Mouse (Mus musculus): ENCODE measurements at regions not wholly inside any gene's neighbourhood (a gene's known extent, or its start where the extent isn't known, plus 50 kb on each side); places are given as distances from the start of the nearest gene placed in this dataset.

- no peak for TF ChIP-seq CTCF (IDR thresholded peaks at IDR 0.05; ENCODE audit: borderline replicate concordance, control insufficient read depth, extremely low read depth, insufficient read depth, low read length, poor library complexity)
- TF ChIP-seq POLR2A (IDR thresholded peaks at IDR 0.05; ENCODE audit: control insufficient read depth, extremely low read depth, insufficient read depth, low read length, poor library complexity) = no peak
- H3K4me1 ChIP-seq (replicated peaks; ENCODE audit: control insufficient read depth, insufficient read depth, low read length) = no peaks in the 10 kb centered on the region
- H3K36me3 ChIP-seq (ENCODE audit: control insufficient read depth, insufficient read depth, low read length) = no peaks in the 10 kb centered on the region
- WGBS = 93% methylated on average over 7 of the region's 7 CpGs
- no peak overlapping the region for H3K27ac ChIP-seq (ENCODE audit: control insufficient read depth, insufficient read depth, low read length)
- no peaks in the 10 kb centered on the region for H3K27me3 ChIP-seq (ENCODE audit: control insufficient read depth, insufficient read depth, low read length)
- no peak for DNase-seq
- H3K4me3 ChIP-seq (ENCODE audit: control insufficient read depth, insufficient read depth, low read length) = no peak overlapping the region
Observed at GRCm38 (mm10) chr17:45954824-45955223, 77.3 kb downstream of the Vegfa start.

DNA sequence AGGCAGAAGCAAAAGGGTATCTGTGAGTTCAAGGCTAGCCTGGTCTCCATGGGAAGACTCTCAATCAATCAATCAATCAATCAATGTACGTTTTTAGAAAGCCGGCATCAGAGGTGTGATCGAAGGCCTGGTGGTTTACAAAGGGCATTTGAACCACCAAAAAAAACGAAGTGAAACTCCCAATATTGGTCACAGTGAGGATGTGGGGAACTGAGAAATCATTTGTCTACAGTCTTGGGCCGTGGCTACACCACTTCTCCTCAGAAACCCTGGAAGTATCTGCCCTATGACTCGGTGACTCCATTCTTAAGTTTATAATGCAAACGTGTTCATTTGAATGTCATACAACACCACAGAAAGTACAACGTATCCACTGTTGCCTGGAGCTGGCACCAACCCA is 78.6 kb downstream of the Vegfa start:
- DNase-seq = no peak
- no peak for TF ChIP-seq POLR2A (IDR thresholded peaks at IDR 0.05; ENCODE audit: control insufficient read depth, extremely low read depth, insufficient read depth, low read length, poor library complexity)
- no peak for TF ChIP-seq CTCF (IDR thresholded peaks at IDR 0.05; ENCODE audit: borderline replicate concordance, control insufficient read depth, extremely low read depth, insufficient read depth, low read length, poor library complexity)
- WGBS = 53% methylated on average over 8 of the region's 8 CpGs
- no peaks in the 10 kb centered on the region for H3K27me3 ChIP-seq (ENCODE audit: control insufficient read depth, insufficient read depth, low read length)
- no peaks in the 10 kb centered on the region for H3K4me1 ChIP-seq (replicated peaks; ENCODE audit: control insufficient read depth, insufficient read depth, low read length)
- no peak overlapping the region for H3K4me3 ChIP-seq (ENCODE audit: control insufficient read depth, insufficient read depth, low read length)
- no peaks in the 10 kb centered on the region for H3K36me3 ChIP-seq (ENCODE audit: control insufficient read depth, insufficient read depth, low read length)
- H3K27ac ChIP-seq (ENCODE audit: control insufficient read depth, insufficient read depth, low read length) = no peak overlapping the region

- no peak for DNase-seq
- Histone ChIP-seq H3K36me3 (ENCODE audit: control insufficient read depth, insufficient read depth, low read length) (no peaks in the 10 kb centered on the region), H3K4me3 (ENCODE audit: control insufficient read depth, insufficient read depth, low read length) (no peak overlapping the region), H3K27me3 (ENCODE audit: control insufficient read depth, insufficient read depth, low read length) (no peaks in the 10 kb centered on the region), H3K4me1 (replicated peaks; ENCODE audit: control insufficient read depth, insufficient read depth, low read length) (no peaks in the 10 kb centered on the region), H3K27ac (ENCODE audit: control insufficient read depth, insufficient read depth, low read length) (no peak overlapping the region)
- TF ChIP-seq POLR2A (IDR thresholded peaks at IDR 0.05; ENCODE audit: control insufficient read depth, extremely low read depth, insufficient read depth, low read length, poor library complexity) (no peak), CTCF (IDR thresholded peaks at IDR 0.05; ENCODE audit: borderline replicate concordance, control insufficient read depth, extremely low read depth, insufficient read depth, low read length, poor library complexity) (no peak)
- WGBS = 85% methylated on average over 9 of the region's 9 CpGs
Observed at GRCm38 (mm10) chr17:45950533-45951164, 81.5 kb downstream of the Vegfa start.

- H3K4me3 ChIP-seq (ENCODE audit: control insufficient read depth, insufficient read depth, low read length) = no peak overlapping the region
- DNase-seq = no peak
- no peaks in the 10 kb centered on the region for H3K36me3 ChIP-seq (ENCODE audit: control insufficient read depth, insufficient read depth, low read length)
- WGBS = 86% methylated on average over 6 of the region's 6 CpGs
- no peaks in the 10 kb centered on the region for H3K27me3 ChIP-seq (ENCODE audit: control insufficient read depth, insufficient read depth, low read length)
- H3K27ac ChIP-seq (ENCODE audit: control insufficient read depth, insufficient read depth, low read length) = no peak overlapping the region
- TF ChIP-seq CTCF (IDR thresholded peaks at IDR 0.05; ENCODE audit: borderline replicate concordance, control insufficient read depth, extremely low read depth, insufficient read depth, low read length, poor library complexity) = no peak
- TF ChIP-seq POLR2A (IDR thresholded peaks at IDR 0.05; ENCODE audit: control insufficient read depth, extremely low read depth, insufficient read depth, low read length, poor library complexity) = no peak
- no peaks in the 10 kb centered on the region for H3K4me1 ChIP-seq (replicated peaks; ENCODE audit: control insufficient read depth, insufficient read depth, low read length)
Observed at GRCm38 (mm10) chr17:45949141-45949540, 83.0 kb downstream of the Vegfa start.

DNA sequence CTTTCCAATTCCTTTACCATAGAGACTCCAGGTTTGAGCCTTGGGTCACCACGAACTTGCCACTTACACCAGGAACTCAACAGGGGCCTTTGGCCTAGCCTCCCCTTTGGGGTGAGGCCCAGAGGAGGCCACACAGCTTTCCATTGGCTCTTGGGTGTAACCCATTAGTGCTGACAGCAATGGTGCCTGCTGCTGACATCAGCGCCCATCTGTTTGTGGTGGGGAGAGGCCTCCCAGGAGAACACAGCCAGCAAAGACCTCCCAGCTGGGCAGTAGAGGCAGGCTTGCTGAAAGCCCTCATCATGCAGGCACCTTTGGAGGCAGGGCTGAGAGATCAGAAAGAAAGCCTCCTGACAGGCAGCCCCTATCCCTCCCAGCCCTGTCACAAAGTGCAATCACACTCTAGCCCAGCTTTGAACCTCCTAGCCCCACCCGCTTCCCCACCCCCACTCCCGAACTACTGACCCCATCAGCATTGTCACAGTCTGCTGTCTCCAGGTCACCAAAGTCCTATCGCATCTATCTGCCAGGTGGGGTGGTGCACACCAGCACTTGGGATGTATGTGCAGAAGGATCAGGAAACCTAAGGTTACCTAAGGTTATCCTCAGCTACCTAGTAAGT is 83.7 kb downstream of the Vegfa start:
- no peak overlapping the region for H3K27ac ChIP-seq (ENCODE audit: control insufficient read depth, insufficient read depth, low read length)
- no peaks in the 10 kb centered on the region for H3K36me3 ChIP-seq (ENCODE audit: control insufficient read depth, insufficient read depth, low read length)
- WGBS = 90% methylated on average over 5 of the region's 5 CpGs

DNA sequence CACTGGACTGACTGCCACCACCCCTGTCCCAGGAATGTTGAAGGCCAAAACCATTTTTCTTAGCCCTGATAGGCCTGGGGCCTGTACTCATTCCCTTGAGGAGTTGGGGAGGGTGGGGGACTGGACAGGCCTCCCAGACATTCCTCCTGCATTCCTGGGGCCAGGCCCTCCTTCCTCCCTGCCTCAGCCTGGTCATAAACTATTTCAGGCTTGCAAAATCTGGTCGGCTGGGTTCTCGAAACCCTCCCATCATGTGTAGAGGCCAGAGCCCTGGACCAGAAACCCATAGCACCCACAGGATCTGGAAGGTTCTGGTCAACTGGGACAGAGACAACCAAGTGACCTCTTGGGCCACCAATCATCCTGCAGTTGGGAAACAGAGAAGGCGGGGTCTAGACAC is 87.2 kb downstream of the Vegfa start:
- TF ChIP-seq CTCF (IDR thresholded peaks at IDR 0.05; ENCODE audit: borderline replicate concordance, control insufficient read depth, extremely low read depth, insufficient read depth, low read length, poor library complexity) (no peak), POLR2A (IDR thresholded peaks at IDR 0.05; ENCODE audit: control insufficient read depth, extremely low read depth, insufficient read depth, low read length, poor library complexity) (no peak)
- DNase-seq = no peak
- no peaks in the 10 kb centered on the region for H3K36me3 ChIP-seq (ENCODE audit: control insufficient read depth, insufficient read depth, low read length)
- H3K4me1 ChIP-seq (replicated peaks; ENCODE audit: control insufficient read depth, insufficient read depth, low read length) = no peaks in the 10 kb centered on the region
- H3K27ac ChIP-seq (ENCODE audit: control insufficient read depth, insufficient read depth, low read length) = no peak overlapping the region
- H3K4me3 ChIP-seq (ENCODE audit: control insufficient read depth, insufficient read depth, low read length) = no peak overlapping the region
- 90% methylated on average over 3 of the region's 3 CpGs for WGBS
- no peaks in the 10 kb centered on the region for H3K27me3 ChIP-seq (ENCODE audit: control insufficient read depth, insufficient read depth, low read length)

More for the DNA sequence above, 83.7 kb downstream of the Vegfa start:
- no peak for DNase-seq
- Histone ChIP-seq H3K4me3 (ENCODE audit: control insufficient read depth, insufficient read depth, low read length) (no peak overlapping the region), H3K4me1 (replicated peaks; ENCODE audit: control insufficient read depth, insufficient read depth, low read length) (no peaks in the 10 kb centered on the region), H3K27me3 (ENCODE audit: control insufficient read depth, insufficient read depth, low read length) (no peaks in the 10 kb centered on the region)
- TF ChIP-seq CTCF (IDR thresholded peaks at IDR 0.05; ENCODE audit: borderline replicate concordance, control insufficient read depth, extremely low read depth, insufficient read depth, low read length, poor library complexity) (no peak), POLR2A (IDR thresholded peaks at IDR 0.05; ENCODE audit: control insufficient read depth, extremely low read depth, insufficient read depth, low read length, poor library complexity) (no peak)
